Mouse (Mus musculus) ovary, postnatal 14 days (tissue): ENCODE measurements around the gene Galnt15.
A peak's percentile ranks its signal among the peaks of the same experiment; 100 is the strongest.

Source experiments
- DNase-seq: peaks from one replicate; pipeline ENCODE4 v3.0.0; 2022; ENCODE audit warnings: low spot score

The Galnt15 gene

GRCm38 (mm10) chr14:32028681-32029091 is at the start of gene Galnt15:
TSS of gene Galnt15 (plus strand) at chr14:32028989.
- DNase-seq, result no peak

GRCm38 (mm10) chr14:31994021-31994420 is 34.8 kb upstream of the Galnt15 start:
- no peak for DNase-seq

- DNase-seq, result no peak
These were observed 27.8 kb upstream of the Galnt15 start for GRCm38 (mm10) chr14:32000941-32001340.

- no peak for DNase-seq
These were observed 26.1 kb upstream of the Galnt15 start for GRCm38 (mm10) chr14:32002502-32003338.

- no peak for DNase-seq
These were observed 24.7 kb upstream of the Galnt15 start for GRCm38 (mm10) chr14:32003904-32004596.

- no peak for DNase-seq
These were observed 23.0 kb upstream of the Galnt15 start for GRCm38 (mm10) chr14:32005673-32006261.

GRCm38 (mm10) chr14:32007654-32008335 is 21.0 kb upstream of the Galnt15 start:
- no peak for DNase-seq

- DNase-seq, result no peak
These were observed 19.1 kb upstream of the Galnt15 start for GRCm38 (mm10) chr14:32009715-32010114.

- no peak for DNase-seq
These were observed 17.1 kb upstream of the Galnt15 start for GRCm38 (mm10) chr14:32011547-32012304.

- no peak for DNase-seq
These were observed 13.5 kb upstream of the Galnt15 start for GRCm38 (mm10) chr14:32015131-32015770.

- DNase-seq, result no peak
These were observed 12.3 kb upstream of the Galnt15 start for GRCm38 (mm10) chr14:32016466-32016865.

GRCm38 (mm10) chr14:32016921-32017320 is 11.9 kb upstream of the Galnt15 start:
- no peak for DNase-seq

GRCm38 (mm10) chr14:32017448-32017847 is 11.3 kb upstream of the Galnt15 start:
- no peak for DNase-seq

- DNase-seq, result no peak
These were observed 9.7 kb upstream of the Galnt15 start for GRCm38 (mm10) chr14:32019091-32019490.

- no peak for DNase-seq
These were observed 6.8 kb upstream of the Galnt15 start for GRCm38 (mm10) chr14:32021967-32022366.

- no peak for DNase-seq
These were observed 6.3 kb upstream of the Galnt15 start for GRCm38 (mm10) chr14:32022450-32022849.

- no peak for DNase-seq
These were observed 4.9 kb upstream of the Galnt15 start for GRCm38 (mm10) chr14:32023891-32024290.

GRCm38 (mm10) chr14:32027218-32027617 is 1.6 kb upstream of the Galnt15 start:
- no peak for DNase-seq

- no peak for DNase-seq
These were observed 713 bp downstream of the Galnt15 start for GRCm38 (mm10) chr14:32029411-32029992.

GRCm38 (mm10) chr14:32030073-32030472 is 1.3 kb downstream of the Galnt15 start:
- no peak for DNase-seq

- DNase-seq, result peak; percentile 59
These were observed 3.7 kb downstream of the Galnt15 start for GRCm38 (mm10) chr14:32032522-32032921.
